Mouse (Mus musculus): ENCODE results near the gene Defb21.

Gene Defb21

DNA sequence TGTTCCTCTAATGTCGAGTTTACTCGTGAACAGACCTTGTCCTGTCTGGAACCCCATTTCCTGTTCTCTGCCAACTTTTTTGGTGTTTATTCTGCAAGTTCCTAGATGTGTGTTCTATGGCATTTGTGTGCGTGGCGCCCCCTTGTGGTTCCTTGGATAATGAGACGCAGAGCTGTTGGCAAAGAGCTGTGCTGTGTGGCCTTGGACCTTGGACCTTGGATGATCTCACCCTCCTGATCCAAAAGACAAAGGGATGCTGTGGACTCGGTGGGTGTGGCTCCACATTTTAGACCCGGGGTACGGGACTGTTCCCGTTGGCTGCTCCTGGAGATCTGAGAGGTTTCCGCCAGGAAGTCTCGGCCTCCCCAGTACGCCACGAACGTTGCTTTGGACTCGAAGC is 31.5 kb downstream of the Defb21 start, which contains the start of gene Defb36:
Gene Defb36 (plus strand): TSS at position 271 of the 400 bp plus-strand sequence.
- no peak for DNase-seq (ENCODE audit: low read depth in 1 of 2, low spot score in 2 of 2)

DNA sequence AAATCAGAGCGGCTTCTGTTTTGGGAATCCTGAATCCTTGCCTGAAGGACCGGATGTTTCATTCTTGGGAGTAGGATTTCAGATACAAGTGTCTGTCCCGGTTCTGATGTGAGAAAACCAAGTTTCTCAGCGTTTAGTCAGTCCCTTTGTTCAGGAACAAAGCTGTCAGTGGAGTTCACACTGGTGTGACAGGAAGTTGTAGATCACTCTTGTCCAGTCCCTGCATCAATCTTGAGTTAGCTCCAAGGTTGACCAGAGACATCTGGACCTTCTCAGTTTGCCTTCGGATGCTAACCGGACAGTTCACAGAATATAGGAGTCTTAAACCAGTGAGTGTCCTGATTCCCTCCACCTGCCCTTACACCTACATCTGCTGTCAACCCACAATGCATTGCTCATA is 35.2 kb downstream of the Defb21 start:
- DNase-seq (ENCODE audit: low read depth in 1 of 2, low spot score in 2 of 2): no peak

DNA sequence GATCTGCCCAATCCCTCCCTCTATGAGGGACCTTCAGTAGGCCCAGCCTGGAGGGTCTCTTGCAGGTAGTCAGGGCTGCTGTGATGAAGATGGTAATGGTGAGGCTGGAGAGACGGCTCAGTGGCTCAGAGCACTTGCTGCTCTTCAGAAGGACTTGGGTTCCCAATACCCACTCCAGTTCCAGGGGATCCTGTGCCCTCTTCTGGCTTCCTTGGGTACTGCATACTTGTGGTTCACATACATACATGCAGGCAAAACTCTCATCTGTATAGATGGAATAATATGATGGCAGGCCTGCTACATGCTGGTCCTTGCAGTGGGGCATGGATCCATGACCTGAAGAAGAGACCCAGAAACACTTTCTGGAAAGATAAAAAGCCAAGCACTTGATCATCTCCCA is 36.2 kb downstream of the Defb21 start:
- no peak for DNase-seq (ENCODE audit: low read depth in 1 of 2, low spot score in 2 of 2)

DNA sequence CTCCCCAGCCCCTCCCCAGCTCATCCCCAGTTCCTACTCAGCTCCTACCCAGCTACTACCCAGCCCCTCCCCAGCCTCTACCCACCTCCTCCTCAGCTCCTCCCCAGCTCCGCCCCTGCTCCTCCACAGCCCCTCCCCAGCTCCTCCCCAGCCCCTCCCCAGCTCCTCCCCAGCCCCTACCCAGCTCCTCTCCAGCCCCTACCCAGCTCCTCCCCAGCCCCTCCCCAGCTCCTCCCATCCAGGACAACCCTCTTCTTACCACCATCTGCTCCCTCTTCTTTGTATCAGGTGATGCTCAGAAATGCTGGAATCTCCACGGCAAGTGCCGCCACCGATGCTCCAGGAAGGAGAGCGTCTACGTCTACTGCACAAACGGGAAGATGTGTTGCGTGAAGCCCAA is 39.6 kb downstream of the Defb21 start:
- DNase-seq (ENCODE audit: low read depth in 1 of 2, low spot score in 2 of 2): no peak

DNA sequence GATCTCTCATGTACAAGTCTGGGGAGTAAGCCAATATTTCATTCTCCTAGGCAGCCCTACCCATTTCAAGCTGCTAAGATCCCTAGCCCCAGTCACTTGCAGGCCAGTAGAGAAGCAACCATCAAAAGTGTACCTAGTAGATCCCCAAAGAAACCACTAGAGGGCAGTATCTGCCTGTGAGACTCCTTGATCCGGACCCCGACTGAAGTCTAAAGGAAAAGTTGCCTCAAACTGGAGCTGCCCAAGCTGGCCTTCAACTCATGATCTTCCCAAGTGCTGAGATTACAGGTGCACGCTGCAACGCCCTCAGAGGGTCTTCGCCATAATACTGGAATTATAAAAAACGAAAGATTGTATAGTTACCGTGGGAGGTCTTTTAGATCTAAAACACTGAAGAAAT is 43.0 kb downstream of the Defb21 start:
- DNase-seq (ENCODE audit: low read depth in 1 of 2, low spot score in 2 of 2): peak in 1 of 2 experiments; percentile 18

DNA sequence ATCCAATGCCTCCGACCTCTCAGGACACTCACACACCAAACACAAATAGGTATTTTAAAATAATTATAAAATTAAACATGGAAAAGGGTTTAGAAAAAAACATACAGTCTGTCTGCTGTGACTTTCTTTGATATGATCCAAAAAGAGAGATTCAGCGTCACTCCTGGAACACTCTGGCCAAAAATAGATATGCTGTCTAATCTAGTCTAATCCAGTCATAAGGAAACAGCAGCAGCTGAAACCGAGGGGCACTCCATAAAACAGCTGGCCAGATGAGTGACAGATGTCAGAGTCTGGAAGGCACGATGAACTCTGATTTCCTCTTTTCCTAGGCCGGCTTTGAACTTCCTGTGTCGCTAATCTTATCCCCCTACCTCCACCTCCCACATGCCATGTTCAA is 43.9 kb downstream of the Defb21 start:
- no peak for DNase-seq (ENCODE audit: low read depth in 1 of 2, low spot score in 2 of 2)

DNA sequence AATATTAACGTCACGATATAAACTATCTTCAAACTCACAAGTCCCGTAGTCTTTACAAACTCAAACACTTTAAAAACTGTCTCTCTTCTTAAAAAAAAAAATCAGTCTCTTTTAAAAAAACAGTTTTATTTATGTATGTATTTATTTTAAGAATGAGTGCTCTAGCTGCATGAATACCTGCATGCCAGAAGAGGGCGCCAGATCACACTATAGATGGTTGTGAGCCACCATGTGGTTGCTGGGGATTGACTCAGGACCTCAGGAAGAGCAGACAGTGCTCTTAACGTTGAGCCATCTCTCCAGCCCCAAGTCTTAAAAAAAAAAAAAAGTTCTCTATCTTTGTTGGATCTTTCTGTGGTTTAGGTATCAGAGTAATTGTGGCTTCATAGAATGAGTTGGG is 44.8 kb downstream of the Defb21 start:
- no peak for DNase-seq (ENCODE audit: low read depth in 1 of 2, low spot score in 2 of 2)

DNA sequence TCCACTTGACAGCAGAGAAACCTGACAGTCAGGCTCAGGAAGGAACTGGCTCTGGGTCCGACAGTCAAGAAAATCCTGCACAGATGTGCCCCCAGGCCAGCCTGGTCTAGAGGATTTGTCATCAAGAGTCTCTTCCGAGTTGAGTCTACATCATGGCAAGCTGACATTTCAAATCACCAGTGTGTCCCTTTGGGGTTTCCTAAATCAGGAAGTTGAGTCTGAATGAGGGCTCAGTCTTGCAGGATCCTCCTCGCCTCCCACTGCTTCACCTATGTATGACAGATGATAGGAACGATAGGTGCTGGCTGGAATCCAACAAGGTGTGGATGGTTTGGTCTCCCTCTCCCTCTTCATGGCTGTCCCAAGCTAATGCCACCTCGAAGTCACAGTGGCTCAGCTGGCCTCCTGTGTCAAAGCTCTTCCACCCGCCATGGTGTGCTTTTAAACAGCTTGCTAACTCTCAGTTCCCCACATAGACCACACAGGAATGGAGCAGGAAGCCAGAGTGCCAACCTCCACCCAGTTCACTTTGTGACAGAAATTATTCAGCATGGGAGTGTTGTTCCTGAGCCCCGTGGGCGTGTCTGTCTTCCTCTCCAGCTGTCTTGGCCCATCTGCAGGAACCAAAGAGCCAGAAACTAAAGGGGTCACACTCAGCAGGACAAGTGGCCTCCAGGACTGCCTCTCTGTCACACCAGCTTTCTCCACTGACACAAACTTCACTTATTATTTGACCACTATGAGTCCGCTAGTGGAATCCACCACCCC is 48.0 kb downstream of the Defb21 start:
- peak; percentile 30 to 45 for DNase-seq (ENCODE audit: low read depth in 1 of 2, low spot score in 2 of 2)

DNA sequence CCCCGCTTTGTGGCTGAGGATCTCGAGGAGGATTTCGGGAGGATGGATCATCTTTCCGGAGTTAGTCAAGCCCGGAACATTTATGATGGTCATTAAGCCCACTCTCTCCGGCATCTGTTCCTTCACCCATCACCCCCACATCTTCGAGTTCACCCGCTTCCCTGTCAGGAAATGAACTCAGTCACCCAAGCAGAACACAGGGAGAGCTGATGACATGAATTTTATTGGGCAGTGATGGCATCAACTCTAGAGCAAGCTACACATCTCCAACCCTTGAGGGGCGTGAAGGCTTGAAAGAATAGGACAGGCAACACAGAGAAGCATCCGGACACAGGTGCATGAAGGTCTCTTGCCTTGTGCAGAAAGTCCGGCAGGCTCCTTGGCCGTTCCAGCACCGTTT is 49.6 kb downstream of the Defb21 start:
- DNase-seq (ENCODE audit: low read depth in 1 of 2, low spot score in 2 of 2): no peak

DNA sequence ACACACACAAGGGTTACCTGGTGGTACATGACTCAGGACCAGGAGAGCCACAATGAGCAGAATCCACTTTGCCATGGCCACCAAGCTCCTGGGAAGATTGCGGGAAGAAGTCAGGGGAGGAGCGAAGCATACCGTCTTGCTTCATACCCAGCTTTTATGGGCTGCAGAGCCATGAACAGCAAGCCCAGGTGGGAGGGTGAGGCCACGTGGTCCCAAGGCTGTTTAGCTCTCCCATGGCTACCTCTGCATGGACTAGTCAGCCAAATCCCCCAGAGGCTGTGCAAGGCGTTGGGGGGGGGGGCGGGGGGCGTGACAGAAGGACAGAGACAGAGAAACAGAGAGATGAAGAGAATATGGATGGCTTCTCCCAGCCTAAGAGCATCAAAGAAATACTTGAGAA is 50.4 kb downstream of the Defb21 start, which contains the start of gene Defb25:
Gene Defb25 (minus strand): TSS at position 101 of the 400 bp plus-strand sequence.
- DNase-seq (ENCODE audit: low read depth in 1 of 2, low spot score in 2 of 2): no peak

Data from monocyte, adult 2 months (primary cell).